Mouse (Mus musculus) cerebellum, adult 2 months (tissue): Measurements from ENCODE around the gene Zfp764.

Experiments used
- CTCF ChIP-seq: fragments of 200-500 bp; IDR thresholded peaks from 2 replicates; pipeline ENCODE4 v1.5.1; 2011; ENCODE audit warnings: low read depth, mild to moderate bottlenecking, control low read depth, low read length, moderate library complexity, borderline replicate concordance; ENCODE audit not compliant: insufficient read depth
- POLR2A ChIP-seq: fragments of 200-500 bp; IDR thresholded peaks from 2 replicates; pipeline ENCODE4 v1.6.1; 2011; ENCODE audit warnings: low read length, control low read depth, borderline replicate concordance; ENCODE audit not compliant: insufficient read depth

GRCm38 (mm10) chr7:127355796-127356195 is 50.8 kb downstream of the Zfp764 start:
- TF ChIP-seq POLR2A (no peak), CTCF (no peak)
